Mouse (Mus musculus): ENCODE measurements around the gene Klf3.

DNA sequence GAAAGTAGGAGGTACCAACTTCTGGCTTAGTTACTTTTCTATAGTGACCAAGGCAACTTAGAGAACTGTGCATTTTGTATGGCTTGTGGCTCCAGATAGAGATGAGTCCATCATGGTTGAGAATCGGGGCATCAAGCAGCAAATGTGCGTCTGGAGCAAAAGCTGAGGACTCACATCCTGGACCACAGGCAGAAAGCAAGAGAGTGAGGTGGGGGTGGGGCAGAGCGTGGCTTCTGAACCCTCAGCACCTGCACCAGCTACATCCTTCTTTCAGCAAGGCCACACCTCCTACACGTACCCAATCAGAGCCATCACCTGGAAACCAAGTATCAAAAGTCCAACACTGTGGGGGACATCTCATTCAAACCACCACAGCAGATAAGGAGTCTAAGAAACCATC lies 40.9 kb upstream of the Klf3 start:
- TF ChIP-seq CTCF (IDR thresholded peaks at IDR 0.05; ENCODE audit: low read depth, low read length) = no peak
- TF ChIP-seq GATA1 (IDR thresholded peaks at IDR 0.05; ENCODE audit: borderline replicate concordance, low read length) = no peak
- no peak for TF ChIP-seq TAL1 (conservative IDR thresholded peaks at IDR 0.05; ENCODE audit: low read depth, low read length)

All from G1E (cell line).